Mouse (Mus musculus) fibroblast of lung, adult 2 months (primary cell): ENCODE results near the gene Olfr483.

Experiments
- DNase-seq: peaks from one replicate; pipeline ENCODE4 v3.0.0-alpha.2; 2011; ENCODE audit warnings: low read depth

Gene Olfr483

DNA sequence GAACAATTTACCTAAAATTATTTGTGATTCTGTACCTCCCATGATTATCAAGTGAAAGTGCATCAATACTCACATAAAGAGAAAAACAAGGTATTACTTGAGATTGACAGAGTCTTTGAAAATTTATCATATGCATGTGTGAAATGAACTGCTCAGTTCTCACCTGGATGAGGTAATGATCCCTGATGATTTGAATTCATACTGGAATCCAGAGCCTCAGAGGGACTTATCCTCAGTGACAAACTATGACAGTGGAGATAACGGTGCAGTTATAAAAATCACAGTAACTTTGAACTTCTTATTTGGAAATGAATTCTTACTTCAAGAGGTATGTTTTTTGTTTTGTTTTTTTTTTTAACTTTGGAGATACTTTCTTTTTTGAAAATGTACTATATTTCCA lies at the start of gene Olfr483:
TSS of gene Olfr483 (plus strand) at position 301 of the 400 bp plus-strand sequence.
- no peak for DNase-seq

DNA sequence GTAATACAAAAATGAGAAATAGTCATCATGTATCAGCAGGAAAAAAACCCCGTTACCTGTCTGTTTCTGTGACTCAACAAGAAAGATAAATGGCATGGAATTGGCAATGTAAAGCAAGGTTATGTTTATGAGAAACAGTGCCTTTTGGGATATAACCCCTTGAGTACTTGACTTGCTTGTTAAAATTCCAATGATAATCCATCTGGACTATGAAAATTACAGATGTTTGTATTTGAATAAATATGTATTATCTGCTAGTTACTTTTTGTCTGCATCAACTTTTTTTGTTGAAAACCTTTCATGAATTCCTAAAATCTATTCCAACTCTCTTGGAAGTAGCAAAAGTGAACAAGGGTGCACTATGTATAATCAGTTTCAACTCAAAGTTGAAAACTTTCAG lies 33.4 kb upstream of the Olfr483 start, which contains the start of gene Olfr480:
TSS of gene Olfr480 (minus strand) at position 101 of the 400 bp plus-strand sequence.
- no peak for DNase-seq

DNA sequence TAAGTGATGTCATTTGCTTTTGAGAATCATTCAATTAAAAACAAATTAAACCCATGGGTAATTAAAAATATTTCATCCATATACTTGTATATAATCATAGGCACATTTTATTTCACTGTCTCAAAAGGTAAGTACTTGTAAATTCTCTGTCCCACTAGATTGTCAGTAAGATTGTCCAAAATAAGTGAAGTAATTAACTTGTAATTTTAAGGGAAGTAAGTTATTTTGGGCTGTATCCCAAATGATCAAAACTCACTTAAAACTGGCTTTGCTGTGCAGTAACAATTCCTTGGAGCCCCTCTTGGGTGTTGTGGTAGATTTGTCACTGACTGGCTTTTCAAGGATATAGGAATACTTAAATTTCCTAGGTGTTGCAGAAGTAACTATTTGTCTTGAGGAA lies 21.1 kb upstream of the Olfr483 start, which contains the start of gene Olfr481:
TSS of gene Olfr481 (plus strand) at position 301 of the 400 bp plus-strand sequence.
- DNase-seq, result no peak

DNA sequence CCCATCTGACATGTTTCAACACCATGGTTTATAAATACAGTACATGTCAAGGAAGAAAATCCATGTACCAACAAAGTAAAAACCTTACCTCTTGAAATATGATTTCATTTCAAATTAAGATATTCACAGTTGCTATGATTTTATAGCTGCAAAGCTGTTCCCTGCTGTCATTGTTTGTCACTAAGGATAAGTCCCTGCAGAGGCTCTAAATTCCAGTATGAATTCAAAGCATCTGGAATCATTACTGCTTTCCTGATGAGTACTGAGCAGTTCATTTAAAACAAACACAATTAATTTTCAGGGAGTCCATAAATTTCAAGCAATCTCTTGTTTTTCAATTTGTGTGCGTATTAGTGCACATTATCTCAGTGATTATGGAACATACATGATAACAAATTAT lies 3.2 kb upstream of the Olfr483 start, which contains the start of gene Olfr482:
TSS of gene Olfr482 (minus strand) at position 101 of the 400 bp plus-strand sequence.
- no peak for DNase-seq

DNA sequence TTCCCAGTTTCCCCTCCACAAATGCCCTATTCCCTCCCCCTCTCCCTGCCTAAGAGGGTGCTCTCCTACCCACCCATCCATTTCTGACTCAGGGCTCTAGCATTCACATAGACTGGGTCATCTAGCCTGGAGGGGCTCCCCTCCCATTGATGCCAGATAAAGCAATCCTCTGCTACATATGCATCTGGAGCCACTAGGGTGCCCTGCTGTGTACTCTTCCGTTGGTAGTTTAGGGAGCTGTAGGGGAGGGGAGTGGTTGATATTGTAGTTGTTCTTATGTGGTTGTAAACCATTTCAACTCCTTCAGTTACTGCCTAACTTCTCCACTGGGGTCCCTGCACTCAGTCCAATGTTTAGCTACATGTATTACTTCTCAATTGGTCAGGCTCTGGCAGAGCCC lies 20.0 kb downstream of the Olfr483 start:
- DNase-seq, result no peak

DNA sequence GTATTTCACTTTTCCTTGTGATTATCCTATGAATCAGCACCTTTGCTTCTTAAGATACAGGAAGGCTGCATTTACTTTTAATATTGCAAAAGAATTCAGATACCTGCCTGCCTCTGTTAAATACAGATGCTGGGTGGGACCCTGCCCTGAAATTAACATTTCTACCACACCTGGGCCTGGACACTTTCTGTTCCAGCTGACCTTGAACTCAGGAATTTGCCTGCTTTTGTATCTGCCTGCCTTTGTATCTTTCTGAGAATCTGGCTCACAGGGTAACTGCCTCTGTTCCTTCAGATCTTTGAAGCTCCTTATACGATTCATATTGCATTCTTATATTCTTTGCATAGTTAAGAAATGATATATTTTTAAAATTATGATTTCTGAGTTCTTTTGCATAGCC lies 20.8 kb downstream of the Olfr483 start:
- no peak for DNase-seq

DNA sequence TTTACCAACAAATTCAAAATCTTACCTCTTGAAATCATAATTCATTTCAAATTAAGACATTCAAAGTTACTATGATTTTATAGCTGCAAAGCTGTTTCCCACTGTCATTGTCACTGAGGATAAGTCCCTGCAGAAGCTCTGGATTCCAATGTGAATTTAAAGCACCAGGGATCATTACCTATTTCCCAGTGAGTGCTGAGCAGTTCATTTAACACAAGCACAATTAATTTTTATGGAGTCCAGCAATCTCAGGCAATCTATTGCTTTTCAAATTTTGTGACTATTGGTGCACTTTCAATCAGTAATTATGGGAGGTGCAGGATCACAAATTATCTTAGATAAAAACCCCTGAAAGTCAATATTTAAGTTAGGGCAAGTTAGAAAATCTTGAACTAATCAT lies 26.7 kb downstream of the Olfr483 start, which contains the start of gene Olfr484:
TSS of gene Olfr484 (minus strand) at position 101 of the 400 bp plus-strand sequence.
- DNase-seq, result no peak
